Mouse (Mus musculus) megakaryocyte-erythroid progenitor cell, adult 5 weeks (primary cell): ENCODE data around the gene Fgd5. TPM values are rescaled to one million over a fixed set of nuclear protein-coding genes. Genes with fewer than 3 reads are reported as not detected.

ENCODE experiments used
- polyA plus RNA-seq: library from polyadenylated mRNA; stranded (reverse); fragments of >175 nt; gene quantifications from 2 replicates; pipeline ENCODE4 v1.2.3, GENCODE M21; 2012

Fgd5 gene
- 0.34 and 0.65 TPM in 2 replicates for polyA plus RNA-seq

DNA sequence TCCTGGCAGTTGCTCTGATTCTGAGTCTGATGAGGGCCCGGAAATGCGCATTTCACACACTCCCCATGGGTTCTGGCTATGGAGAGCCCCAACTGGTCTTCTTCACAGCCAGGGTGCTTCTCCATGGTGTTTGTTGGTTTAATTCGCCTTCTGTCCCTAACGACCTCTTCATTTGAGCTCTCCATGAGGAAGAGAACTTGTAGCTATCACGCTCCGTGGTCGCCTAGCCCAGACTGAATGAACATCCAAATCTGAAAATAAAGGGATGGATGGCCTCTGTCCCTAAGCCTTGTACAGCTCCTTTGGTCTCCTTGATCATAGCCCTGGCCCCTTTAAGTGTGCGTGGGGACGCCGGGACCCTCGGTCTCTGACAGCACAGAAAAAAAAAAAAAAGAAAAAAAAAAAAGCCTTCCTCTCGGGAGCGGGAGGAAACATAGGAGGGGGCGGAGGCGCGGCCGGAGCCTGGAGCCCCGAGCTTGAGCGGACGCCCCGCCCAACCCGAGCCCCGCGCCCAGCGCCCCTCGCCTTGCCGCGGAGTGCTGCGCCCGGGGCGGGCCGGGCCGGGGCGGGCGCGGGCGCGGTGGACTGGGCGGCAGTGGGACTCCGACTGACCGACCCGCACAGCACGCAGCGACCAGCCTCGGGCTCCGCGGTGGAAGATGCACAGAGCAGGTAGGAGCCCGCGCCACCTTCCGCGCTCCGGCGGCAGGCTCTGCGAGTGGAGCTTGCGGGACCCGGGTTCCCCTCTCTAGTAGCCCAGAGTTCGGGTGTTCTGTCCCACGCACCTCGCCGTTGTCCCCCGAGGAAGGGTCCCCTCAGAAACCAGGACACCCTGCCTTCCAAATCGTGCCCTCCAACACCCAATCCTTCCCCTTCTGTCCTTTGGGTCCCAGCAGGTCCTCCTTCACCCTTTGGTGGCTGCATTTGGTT lies at the start of gene Fgd5:
Gene Fgd5, plus strand, starts transcription at position 508 of the 930 bp plus-strand sequence.

DNA sequence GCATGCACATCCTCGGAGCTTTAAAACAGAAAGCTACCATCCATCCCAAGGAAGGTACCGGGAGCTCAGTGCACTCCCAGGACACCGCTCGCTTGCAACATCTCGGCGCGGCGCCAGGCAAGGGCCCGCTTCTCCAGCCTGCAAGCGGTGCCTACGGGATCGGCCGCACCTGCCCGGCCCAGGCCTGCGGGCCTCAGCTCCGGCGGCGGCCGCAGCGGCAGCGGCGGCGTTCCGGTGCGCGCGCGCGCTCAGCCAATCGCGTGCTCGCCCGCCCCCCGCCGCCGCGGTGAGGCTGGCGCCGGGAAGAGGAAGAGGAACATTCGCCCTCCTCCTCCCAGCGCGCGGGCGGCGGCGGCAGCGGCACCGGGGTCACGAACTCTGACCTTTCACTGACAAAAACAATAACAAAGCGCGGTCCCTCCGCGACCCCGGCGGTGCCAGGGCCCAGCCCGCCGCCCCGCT lies 112.5 kb downstream of the Fgd5 start, which contains the start of gene Nr2c2:
Gene Nr2c2, plus strand, starts transcription at position 261 of the 462 bp plus-strand sequence.

Other genes starting within 250 kb of the Fgd5 start
- gene Grip2, start 151.6 kb upstream of the Fgd5 start, polyA plus RNA-seq: not detected in 2 replicates
- gene Ccdc174, start 100.8 kb upstream of the Fgd5 start, polyA plus RNA-seq: 15.1 and 18.2 TPM in 2 replicates
- not detected in 2 replicates for gene 4930590J08Rik, start 76.1 kb upstream of the Fgd5 start, polyA plus RNA-seq
- gene Nr2c2, start 112.5 kb downstream of the Fgd5 start, polyA plus RNA-seq: 4.0 and 4.3 TPM in 2 replicates
- 11.2 and 15.6 TPM in 2 replicates for gene Mrps25, start 205.2 kb downstream of the Fgd5 start, polyA plus RNA-seq
- 6.6 and 7.8 TPM in 2 replicates for gene Rbsn, start 236.0 kb downstream of the Fgd5 start, polyA plus RNA-seq